Mouse (Mus musculus) spleen, adult 2 months (tissue): Measurements from ENCODE around the gene Diexf. TPM values are rescaled to one million over a fixed set of nuclear protein-coding genes. Genes with fewer than 3 reads are reported as not detected.

ENCODE experiments used
- DNase-seq, 2 experiments: peaks; one replicate each; pipeline versions ENCODE4 v3.0.0 to v3.0.0-alpha.2; 2012 to 2021; ENCODE audit warnings: low spot score in 2 of 2, low read depth in 1 of 2
- H3K27ac ChIP-seq: fragments of 200-500 bp; 2 replicates; pipeline ENCODE4 v1.5.1; 2012; ENCODE audit warnings: low read length, inconsistent platforms; ENCODE audit not compliant: insufficient read depth
- H3K27me3 ChIP-seq: fragments of 200-500 bp; 2 replicates; pipeline ENCODE4 v1.6.1; 2012; ENCODE audit warnings: mild to moderate bottlenecking, moderate library complexity, low read length, inconsistent platforms; ENCODE audit not compliant: control insufficient read depth, insufficient read depth
- H3K36me3 ChIP-seq: fragments of 200-500 bp; 2 replicates; pipeline ENCODE4 v1.6.1; 2012; ENCODE audit warnings: mild to moderate bottlenecking, low read length, inconsistent platforms; ENCODE audit not compliant: control insufficient read depth, insufficient read depth
- H3K4me1 ChIP-seq: fragments of 200-500 bp; 2 replicates; pipeline ENCODE4 v1.6.1; 2011; ENCODE audit warnings: inconsistent platforms; ENCODE audit not compliant: control insufficient read depth, insufficient read depth, insufficient read length
- H3K4me3 ChIP-seq: fragments of 200-500 bp; 2 replicates; pipeline ENCODE4 v1.5.1; 2011; ENCODE audit warnings: mild to moderate bottlenecking, inconsistent platforms; ENCODE audit not compliant: insufficient read depth, insufficient read length; ENCODE audit errors: extremely low read depth
- CTCF ChIP-seq: fragments of 200-500 bp; IDR thresholded peaks from 2 replicates; pipeline ENCODE4 v1.5.1; 2011; ENCODE audit warnings: mild to moderate bottlenecking, inconsistent platforms; ENCODE audit not compliant: insufficient read depth, insufficient read length, insufficient replicate concordance; ENCODE audit errors: extremely low read depth
- POLR2A ChIP-seq: fragments of 200-500 bp; IDR thresholded peaks from 2 replicates; pipeline ENCODE4 v1.6.1; 2011; ENCODE audit warnings: low read depth, low read length, inconsistent platforms
- WGBS: fragments of 180-500 bp; shearing (Covaris S2); methylation state at CpG from one replicate; pipeline ENCODE4 v1.1.7; 2018; 5-methylcytosine and 5-hydroxymethylcytosine counted together
- polyA plus RNA-seq: library from polyadenylated mRNA; depleted of rRNA; stranded (reverse); fragments of >200 nt; gene quantifications from 2 replicates; pipeline ENCODE4 v1.2.3, GENCODE M21; 2012; rRNA removed

The Diexf gene
- polyA plus RNA-seq, 1 experiment, result 17.1 TPM

DNA sequence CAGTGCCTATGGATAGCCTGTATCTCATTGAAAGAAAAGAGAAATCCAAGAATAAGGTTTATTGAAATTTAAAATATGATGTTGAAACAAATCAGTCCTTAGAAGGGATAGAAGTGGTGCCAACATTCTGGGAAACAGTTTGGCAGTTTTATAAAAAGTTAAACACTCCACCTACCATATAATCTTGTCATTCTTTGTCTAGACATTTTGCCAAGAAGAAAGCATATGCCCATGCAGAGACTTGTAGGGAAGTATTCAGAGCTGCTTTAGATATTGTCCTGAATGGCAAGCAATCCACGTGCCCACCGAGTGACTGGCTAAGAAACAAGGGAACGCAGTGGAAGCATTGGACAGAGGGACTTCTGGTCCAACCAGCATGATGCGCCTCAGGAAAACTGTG is 82.5 kb downstream of the Diexf start:
- TF ChIP-seq POLR2A, result no peak
- H3K27me3 ChIP-seq, result no peaks in the 10 kb centered on the region
- H3K36me3 ChIP-seq, result no peaks in the 10 kb centered on the region
- DNase-seq, result no peak
- no peak overlapping the region for H3K27ac ChIP-seq
- WGBS, result 95% methylated on average over 4 of the region's 4 CpGs
- H3K4me3 ChIP-seq, result no peak overlapping the region
- no peaks in the 10 kb centered on the region for H3K4me1 ChIP-seq

- H3K4me3 ChIP-seq, result no peak overlapping the region
- no peak overlapping the region for H3K27ac ChIP-seq
- no peaks in the 10 kb centered on the region for H3K36me3 ChIP-seq
- TF ChIP-seq CTCF, result no peak
- TF ChIP-seq POLR2A, result no peak
- DNase-seq, result no peak
- H3K27me3 ChIP-seq, result no peaks in the 10 kb centered on the region
- WGBS, result 86% methylated on average over 3 of the region's 3 CpGs
- H3K4me1 ChIP-seq, result no peaks in the 10 kb centered on the region
Observed at GRCm38 (mm10) chr1:193042760-193043295, 87.2 kb downstream of the Diexf start.

Other genes starting within 250 kb of the Diexf start
- gene Syt14, start 94.5 kb downstream of the Diexf start, polyA plus RNA-seq, result 0.05 and 0.08 TPM in 2 replicates
- gene Irf6, start 22.8 kb upstream of the Diexf start, polyA plus RNA-seq, result 1.5 and 2.4 TPM in 2 replicates
- gene A130010J15Rik, start 37.8 kb upstream of the Diexf start, polyA plus RNA-seq, result 1.8 TPM in 2 replicates
- 62.7 and 62.8 TPM in 2 replicates for gene Traf3ip3, start 71.4 kb upstream of the Diexf start, polyA plus RNA-seq
- 3.4 and 4.6 TPM in 2 replicates for gene Lamb3, start 77.4 kb upstream of the Diexf start, polyA plus RNA-seq
- gene Hsd11b1, start 133.8 kb upstream of the Diexf start, polyA plus RNA-seq, result 32.9 and 33.5 TPM in 2 replicates
- gene G0s2, start 142.9 kb upstream of the Diexf start, polyA plus RNA-seq, result 60.8 and 66.5 TPM in 2 replicates
- gene Camk1g, start 240.0 kb upstream of the Diexf start, polyA plus RNA-seq, result 0.12 and 0.26 TPM in 2 replicates